Mouse (Mus musculus): ENCODE data around the gene Foxf2.
A peak's percentile ranks its signal among the peaks of the same experiment; 100 is the strongest.

Gene Foxf2

DNA sequence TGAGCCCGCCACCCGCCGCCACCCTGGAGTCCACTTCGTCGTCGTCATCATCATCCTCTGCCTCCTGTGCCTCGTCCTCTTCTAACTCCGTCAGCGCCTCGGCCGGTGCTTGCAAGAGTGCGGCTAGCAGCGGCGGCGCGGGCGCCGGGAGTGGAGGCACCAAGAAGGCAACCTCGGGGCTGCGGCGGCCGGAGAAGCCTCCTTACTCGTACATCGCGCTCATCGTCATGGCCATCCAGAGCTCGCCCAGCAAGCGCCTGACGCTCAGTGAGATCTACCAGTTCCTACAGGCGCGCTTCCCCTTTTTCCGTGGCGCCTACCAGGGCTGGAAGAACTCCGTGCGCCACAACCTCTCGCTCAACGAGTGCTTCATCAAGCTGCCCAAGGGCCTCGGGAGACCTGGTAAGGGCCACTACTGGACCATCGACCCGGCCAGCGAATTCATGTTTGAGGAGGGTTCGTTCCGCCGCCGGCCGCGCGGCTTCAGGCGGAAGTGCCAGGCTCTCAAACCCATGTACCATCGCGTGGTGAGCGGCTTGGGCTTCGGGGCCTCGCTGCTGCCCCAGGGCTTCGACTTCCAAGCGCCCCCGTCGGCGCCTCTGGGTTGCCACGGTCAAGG is 676 bp downstream of the Foxf2 start:
- no peak for DNase-seq (ENCODE audit: low spot score in 2 of 2)

DNA sequence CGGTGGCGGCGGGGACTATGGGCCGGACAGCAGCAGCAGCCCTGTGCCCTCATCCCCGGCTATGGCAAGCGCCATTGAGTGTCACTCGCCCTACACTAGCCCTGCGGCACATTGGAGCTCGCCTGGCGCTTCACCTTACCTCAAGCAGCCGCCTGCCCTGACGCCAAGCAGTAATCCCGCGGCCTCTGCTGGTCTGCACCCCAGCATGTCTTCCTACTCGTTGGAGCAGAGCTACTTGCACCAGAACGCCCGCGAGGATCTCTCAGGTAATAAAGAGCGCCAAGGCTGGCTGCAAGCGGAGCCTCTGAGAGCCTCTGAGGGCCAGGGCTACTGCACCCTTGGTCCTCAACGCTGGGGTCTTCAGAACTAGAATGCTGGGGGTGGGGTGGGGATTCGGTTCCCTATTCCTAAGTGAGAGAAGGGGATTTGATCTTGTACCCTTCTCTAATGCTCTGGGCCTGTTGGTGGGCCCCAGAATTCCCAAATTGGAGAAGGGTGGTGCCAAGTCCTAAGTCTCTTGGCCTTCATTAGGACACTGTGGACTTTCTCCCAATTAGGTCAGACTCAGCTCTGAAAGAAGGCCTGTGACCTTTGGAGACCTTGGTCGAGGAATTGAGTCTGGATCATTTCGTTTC is 1.5 kb downstream of the Foxf2 start:
- no peak for DNase-seq (ENCODE audit: low spot score in 2 of 2)

DNA sequence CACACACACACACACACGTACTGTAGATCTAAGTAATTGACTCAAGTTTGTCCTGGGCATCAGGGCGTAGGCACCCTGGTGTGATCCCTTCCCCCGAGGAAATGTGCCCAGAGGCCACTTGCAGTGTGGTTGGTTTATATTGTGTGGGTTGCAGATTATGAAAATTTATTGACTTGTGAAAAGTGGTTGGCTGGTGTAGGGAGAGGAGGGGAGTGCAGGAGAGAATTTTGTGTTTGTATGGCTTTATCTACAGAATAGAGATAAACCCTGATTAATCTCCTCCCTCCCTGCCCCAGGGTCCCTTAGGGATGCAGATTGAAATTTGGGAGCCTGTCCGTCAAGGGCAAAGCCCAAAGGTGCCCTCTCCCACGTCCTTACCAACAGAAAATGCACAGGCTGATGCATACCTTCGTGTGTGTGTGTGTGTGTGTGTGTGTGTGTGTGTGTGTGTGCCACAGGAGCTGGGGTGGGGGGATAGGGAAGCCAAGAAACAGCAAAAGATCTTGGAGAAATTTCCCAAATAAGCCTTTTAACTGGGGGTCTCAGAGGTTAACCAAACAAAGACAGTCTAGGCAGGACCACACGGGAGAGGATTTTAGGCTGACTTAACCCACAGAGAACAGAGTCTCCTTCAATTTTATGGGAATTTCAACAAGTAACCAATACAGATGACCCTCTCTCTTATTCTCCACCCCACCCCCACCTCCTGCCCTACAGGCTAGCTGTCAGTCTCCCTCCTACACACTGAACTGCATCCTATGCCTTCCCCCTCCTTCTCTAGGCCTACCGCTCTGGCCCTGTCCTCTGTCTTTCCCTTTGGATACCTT is 2.5 kb downstream of the Foxf2 start:
- no peak for DNase-seq (ENCODE audit: low spot score in 2 of 2)

DNA sequence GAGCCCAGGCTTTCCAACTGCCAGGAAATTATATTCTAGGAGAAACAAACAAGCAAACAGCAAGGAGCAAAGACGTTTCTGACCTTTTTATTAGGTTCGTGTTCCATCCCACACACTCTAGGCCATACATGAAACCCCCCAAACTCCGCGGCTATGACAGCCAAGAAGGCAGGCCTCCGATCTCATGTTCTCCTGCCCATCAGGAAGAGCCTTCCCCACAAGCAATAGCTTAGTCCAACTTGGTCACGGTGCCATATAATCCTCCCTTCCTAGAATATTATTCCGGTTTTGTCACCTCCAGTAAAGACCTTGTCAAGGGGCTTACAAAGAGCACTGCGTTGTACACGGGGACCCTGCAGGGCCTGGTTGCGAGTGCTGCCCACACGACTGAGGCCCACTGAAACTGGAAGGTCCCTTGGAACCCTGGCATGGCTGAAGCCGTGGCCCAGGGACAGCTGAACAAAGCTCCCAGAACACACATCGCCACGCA is 3.1 kb downstream of the Foxf2 start:
- DNase-seq (ENCODE audit: low spot score in 2 of 2), result no peak

DNA sequence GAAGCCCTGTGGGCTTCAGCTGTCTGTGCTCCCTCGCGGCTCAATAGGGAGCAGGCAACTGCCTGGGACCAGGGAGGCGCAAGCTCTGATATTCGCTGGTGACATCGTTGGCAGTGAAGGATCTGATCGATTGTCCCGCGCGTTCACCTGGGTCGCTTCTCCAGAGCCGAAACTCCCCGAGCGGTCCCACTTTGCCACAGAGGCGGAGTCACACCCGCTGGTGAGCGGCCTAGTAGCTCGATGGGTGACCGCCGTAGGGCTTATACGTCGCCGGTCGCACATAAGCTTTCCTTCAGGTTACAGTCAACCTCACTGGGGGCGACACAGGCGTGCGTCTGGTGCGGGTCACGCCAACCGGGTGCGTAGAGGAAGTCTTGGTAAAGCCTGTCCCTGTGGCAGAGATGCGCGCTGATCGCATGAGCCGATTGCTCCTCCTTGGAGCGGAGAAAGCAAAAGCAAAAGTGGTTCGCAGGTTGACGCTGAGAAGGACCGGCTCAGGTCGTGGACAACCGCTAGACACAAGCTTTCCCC is 3.8 kb downstream of the Foxf2 start:
- DNase-seq (ENCODE audit: low spot score in 2 of 2), result no peak

DNA sequence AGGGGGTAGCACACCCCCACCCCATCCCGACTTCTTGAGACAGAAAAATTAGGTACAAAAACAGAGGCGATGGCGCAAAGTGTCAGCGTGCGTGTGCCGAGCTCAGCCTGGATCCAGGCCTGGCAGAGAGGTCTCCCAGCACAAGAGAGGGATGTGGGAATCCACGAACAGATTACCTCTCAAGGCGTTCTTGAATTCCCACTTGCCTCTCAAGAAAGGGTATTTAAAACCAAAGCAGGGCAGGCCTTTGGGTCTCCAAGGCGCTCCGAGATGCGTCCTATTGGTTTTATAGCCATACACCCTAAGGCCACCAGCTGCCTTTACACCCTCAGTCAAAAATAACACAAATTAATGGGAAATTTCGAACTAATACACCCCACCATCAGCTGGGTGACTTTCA is 4.4 kb downstream of the Foxf2 start:
- no peak for DNase-seq (ENCODE audit: low spot score in 2 of 2)

DNA sequence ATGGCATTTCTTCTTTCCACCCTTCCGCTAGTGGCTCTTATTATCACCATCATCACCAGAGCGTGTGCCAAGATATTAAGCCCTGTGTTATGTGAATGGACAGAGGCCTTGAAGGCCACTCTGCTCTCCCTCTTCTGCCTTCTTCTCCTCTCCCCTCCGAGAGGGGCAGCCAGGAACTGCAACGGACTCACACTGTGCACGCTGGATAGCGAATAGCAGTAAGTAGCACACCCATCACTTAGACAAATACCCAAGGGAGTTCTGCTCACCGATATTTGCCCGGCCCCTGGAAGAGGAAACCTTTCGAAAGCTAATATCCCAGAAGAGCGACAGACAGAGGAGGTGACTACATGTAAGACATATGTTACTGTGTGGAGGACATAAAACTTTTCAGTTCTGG is 4.9 kb downstream of the Foxf2 start:
- no peak for DNase-seq (ENCODE audit: low spot score in 2 of 2)

DNA sequence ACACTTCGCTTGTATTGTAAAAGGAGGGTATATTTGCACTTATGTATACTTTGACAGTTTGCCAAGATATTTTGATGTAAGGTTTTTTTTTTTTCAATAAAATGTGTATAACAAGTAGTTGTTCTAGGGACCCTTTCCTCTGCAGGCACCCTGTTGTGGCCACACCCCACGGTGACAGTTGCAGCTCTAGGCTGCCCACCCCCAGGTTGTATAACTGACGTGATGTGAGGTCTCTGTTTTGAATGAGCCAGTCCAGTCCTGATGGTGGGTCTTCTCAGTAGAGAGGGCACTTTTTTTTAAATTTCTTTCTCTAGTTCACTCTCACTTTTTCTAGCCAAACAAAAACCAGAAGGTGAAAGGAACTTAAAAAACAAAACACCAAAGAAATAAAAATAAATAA is 5.7 kb downstream of the Foxf2 start:
- DNase-seq (ENCODE audit: low spot score in 2 of 2), result no peak

DNA sequence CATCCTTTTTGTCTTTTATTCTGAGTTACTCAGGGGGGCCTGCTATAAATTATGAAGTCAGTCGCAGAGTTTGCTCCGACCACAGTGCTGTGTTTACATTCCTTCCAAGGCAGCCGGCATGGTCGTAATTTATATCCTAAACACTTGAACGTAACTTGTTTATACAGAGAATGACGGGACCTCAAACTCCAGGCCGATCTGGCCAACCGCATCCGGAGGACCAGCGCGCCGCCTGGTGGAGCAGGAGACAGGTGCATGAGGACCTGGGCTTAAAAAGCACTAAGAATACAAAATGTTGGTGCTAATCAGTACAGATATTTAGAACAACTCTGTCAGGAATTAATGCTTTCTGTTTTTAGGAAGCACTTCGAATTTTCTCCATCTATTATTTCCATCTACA is 6.8 kb downstream of the Foxf2 start:
- DNase-seq (ENCODE audit: low spot score in 2 of 2), result peak; percentile 10 to 16

DNA sequence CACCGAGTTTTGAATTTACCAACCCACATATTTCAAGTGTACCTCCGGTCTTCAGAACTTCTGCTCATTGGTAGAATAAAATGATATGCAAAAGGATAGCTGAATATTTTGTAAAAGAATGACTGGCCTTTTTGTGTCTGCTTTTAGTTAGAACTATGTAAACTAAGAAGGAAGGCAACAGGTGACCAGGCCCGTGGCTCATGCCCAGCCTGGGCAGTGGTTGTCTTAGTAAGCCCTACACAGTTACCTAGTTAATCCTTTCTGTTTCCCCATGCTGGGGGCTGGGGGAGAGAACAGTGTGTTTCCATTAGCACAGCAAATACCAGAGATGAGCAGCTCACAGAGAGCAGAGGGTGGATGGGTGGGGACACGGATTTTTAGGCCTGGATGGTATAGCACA is 7.6 kb downstream of the Foxf2 start:
- DNase-seq (ENCODE audit: low spot score in 2 of 2), result no peak

DNA sequence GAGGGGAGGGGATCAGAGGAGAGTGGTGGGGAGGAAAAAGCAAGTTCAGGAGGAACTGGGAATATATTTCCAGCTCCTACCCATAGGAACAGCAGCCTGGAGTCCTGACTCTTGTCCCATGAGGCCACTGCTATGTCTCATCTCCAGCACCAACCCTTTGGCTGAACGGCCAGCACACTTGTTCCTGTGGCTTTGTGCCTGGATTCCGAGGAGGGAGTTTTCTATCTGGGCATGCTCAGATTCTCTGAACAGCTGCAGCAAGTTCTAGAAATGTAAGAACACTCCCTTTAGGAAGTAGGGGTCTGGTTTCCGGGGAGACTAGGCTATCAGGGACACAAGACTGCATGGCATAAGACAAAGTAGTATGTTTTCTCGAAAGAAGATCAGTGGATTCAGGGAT is 9.9 kb downstream of the Foxf2 start:
- no peak for DNase-seq (ENCODE audit: low spot score in 2 of 2)

DNA sequence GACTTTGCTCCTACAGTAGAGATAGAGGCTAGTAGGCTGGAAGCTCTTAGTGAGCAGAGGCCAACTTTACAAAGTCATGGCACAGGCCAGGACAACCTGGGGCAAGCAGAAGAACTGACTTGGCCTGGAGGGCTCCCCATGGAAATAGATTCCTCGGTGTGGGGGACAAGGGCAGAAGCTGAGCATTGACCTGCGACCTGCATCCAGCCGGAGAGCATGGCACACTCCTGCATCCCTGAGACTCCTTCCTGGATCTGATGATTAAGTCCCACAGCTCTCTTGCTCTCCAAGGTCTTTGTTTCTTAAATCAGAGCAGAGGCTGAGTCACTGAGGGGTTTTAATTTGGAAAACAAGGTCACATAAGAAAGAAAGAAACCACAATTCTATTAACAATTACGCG is 15.9 kb downstream of the Foxf2 start:
- DNase-seq (ENCODE audit: low spot score in 2 of 2), result no peak

DNA sequence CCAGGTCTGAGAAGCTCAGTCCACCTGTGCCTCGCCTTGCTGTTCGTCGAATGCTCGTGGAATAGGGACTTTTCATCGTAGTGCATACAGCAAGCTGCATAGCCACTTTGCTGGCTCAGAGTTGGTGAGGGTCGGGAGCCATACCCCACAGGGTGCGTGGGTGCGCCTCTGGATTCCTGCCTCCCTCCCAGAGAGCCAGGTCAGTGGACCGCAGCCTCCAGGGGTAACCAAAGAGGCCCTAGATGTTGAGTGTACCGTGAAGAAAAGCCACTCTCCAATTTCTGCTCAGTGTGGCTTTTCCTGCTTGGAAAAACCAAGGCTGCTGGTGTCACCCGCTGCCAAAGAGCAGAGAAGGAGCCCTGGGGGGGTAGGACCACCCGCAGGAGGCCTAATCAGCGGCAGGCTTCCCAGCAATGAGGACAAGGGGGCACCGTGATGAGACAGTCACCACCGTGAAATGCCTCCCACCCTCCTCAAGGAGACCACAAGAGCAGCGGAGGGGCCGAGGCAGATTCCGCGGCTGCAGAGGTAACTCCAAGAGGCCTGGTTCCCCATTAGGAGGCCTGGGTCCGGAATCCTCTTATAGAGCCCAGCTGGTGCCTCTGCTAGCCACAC is 26.6 kb downstream of the Foxf2 start:
- DNase-seq (ENCODE audit: low spot score in 2 of 2), result no peak

DNA sequence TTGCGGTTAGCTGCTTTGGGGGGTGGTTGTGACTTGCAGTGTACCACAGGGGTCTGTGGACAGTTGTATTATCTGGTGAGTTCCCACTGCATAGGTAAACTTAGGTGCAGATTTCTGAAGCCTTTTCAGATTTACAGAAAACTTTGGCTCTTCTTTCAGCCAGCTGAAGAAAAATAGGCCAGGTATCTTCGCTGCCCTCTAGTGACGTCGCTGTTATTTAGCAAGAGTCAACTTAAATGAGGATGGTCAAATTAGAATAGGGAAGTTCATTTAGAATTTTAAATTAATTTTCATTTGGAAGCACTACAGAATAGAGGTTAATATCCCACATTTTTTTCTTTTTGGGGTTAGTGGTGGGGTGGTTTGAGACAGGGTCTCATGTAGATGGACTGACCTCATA is 30.6 kb downstream of the Foxf2 start:
- no peak for DNase-seq (ENCODE audit: low spot score in 2 of 2)

DNA sequence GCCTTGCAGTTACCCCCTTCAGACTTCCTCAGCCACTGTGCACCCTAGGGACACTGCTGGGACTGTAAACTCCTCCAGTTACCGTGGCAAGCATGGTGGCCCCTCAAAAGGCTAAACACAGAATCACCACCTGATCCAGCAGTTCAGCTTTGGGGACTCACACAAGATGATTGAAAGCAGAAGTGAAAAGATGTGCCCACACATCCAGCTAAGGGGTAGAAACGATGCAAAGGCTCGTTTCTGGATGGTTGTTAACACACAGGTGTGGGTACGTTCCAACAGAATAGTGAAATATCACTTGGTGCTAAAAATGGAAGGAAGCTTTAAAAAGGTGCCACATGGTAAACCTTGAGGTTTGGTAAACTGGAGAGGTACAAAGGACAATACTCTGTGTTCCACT is 32.6 kb downstream of the Foxf2 start:
- no peak for DNase-seq (ENCODE audit: low spot score in 2 of 2)

DNA sequence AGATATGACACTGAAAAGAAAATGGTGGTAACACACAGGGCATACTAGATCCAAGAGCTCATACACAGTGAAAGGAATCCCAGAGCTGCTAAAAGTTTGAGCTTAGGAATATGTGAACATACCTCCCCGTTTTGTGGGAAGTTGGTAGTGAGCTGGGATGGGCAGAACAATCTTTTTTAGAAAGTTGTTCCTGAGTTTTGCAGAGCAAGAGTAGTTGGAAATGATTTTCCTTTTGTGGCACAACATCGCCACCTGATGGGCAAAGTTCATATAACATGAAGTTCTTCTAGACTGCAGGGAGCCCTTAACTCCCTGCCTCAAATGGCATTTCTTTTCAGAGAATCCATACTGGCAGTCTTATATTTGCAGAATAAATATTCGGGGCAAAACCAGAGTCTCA is 33.3 kb downstream of the Foxf2 start:
- no peak for DNase-seq (ENCODE audit: low spot score in 2 of 2)

DNA sequence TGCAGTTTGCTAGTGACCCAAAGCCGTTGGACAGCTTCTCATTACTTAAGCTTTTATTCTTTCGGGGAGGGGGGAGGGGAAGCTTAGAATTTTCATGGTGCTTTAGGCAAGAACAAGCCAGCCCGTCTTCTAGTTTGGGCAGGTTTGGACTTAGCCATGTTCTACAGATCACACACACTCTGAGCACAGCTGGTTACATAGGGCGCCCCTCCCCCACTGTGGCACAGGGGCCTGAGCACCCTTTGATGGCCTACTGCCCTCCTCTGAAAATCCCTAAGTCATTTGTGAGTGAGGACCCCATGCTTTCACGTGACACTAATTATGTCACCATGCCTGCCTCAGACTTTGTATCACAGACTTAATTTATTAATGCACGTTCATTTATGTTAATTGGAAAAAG is 35.6 kb downstream of the Foxf2 start:
- DNase-seq (ENCODE audit: low spot score in 2 of 2), result no peak

DNA sequence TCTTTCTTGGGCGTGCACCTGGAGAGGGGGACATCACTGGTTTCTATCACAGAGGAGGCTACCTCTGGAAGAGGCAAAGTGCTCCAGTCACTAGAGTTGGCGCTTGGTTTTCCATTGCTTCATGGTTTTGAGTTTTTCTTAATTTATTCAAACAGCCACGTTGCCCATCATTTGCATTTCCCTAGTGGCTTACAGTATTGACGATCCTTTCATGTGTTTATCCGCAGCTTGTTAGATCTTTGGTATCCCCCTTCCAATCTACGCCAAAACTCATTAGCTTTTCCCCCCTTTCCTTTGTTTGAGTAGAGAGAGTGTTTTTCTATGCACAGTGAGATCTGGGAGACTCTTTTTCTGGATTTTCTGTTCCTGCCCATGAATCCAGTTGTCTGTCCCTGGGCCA is 39.8 kb downstream of the Foxf2 start:
- DNase-seq (ENCODE audit: low spot score in 2 of 2), result no peak

DNA sequence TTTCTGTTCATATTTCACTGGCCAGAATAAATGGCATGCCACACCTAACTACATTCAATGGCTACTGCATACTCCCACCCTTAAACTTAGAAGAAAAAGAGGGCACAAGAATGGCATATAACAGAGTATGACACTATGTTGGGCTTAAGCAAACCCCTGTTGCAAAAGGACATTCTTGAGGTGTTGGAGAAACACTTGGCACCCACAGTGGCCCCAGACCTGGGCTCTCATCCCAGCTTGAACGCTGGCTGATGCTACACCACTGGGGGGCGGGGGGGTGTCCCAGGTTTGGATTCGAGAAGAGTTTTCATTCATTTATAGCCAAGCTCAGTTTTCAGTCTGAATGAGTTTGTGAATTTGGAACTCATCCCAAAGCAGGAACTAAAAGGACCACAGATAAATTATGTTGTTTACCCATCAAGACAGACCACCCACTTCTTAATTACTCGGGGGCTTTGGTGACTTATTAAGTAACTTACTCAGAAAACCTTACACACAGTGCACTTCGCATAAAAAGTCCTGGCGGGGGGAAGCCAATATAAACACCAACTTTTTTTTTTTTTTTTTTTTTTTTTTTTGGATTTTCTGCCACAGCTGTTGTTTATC is 42.4 kb downstream of the Foxf2 start:
- no peak for DNase-seq (ENCODE audit: low spot score in 2 of 2)

DNA sequence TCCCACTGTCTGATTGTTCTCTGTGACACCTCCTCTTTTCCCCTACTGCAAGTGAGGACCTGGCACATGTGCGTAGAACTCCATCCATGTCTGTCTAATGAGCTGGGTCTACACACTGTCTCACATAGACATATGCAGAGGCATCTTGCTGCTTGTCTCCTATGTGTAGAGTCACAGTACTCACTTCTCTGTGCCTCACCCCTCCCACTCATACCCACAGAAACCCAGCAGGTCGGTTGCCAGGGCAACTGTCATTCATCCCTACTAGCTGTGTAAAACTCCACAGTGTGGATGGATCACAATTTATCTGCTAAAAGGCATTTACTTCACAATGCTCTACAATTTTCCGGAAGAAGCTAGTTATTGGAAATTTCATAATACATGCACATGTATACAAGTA is 46.5 kb downstream of the Foxf2 start:
- DNase-seq (ENCODE audit: low spot score in 2 of 2), result no peak
